Mouse (Mus musculus) CH12.LX (cell line): ENCODE data around the gene Daglb.

Experiments
- CTCF ChIP-seq, 2 experiments: IDR thresholded peaks in 1 of 2; conservative IDR thresholded peaks in 1 of 2; 2 replicates each; pipeline ENCODE4 v1.5.1; 2011 to 2012; ENCODE audit warnings: low read depth in 2 of 2, low read length in 2 of 2, improper control_type of control experiment in 1 of 2, inconsistent platforms in 1 of 2, mild to moderate bottlenecking in 1 of 2, moderate library complexity in 1 of 2
- E2F4 ChIP-seq: IDR thresholded peaks from 2 replicates; pipeline ENCODE4 v1.6.1; 2011; ENCODE audit warnings: low read depth, low read length, improper control_type of control experiment; ENCODE audit not compliant: insufficient replicate concordance
- GABPA ChIP-seq: IDR thresholded peaks from 2 replicates; pipeline ENCODE4 v1.6.1; 2012; ENCODE audit warnings: low read depth, low read length, improper control_type of control experiment, inconsistent platforms; ENCODE audit not compliant: insufficient replicate concordance
- NELFE ChIP-seq: IDR thresholded peaks from 2 replicates; pipeline ENCODE4 v1.6.1; 2011; ENCODE audit warnings: low read depth, low read length, improper control_type of control experiment
- ZKSCAN1 ChIP-seq: IDR thresholded peaks from 2 replicates; pipeline ENCODE4 v1.6.1; 2012; ENCODE audit warnings: low read depth, inconsistent platforms, low read length, improper control_type of control experiment, borderline replicate concordance

DNA sequence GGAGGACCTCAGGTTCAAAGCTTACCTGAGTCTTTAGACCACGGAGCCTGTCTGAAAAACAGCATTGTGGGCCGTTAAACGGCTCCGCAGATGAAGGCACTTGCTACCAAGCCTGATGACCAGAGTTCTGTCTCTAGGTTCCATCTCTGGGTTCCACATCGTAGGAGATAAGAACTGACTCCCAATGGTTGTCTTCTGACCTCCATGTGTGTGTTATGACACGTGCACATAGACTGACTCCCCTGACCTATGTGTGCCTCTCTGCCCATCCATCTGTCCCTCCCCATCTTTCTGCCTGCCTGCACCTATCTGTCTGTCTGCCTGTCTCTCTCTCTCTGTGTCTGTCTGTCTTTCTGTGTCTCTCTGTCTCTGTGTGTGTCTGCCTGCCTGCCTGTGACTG lies 3.5 kb downstream of the Daglb start:
- TF ChIP-seq CTCF (conservative IDR thresholded peaks at IDR 0.05 in 1 of 2, IDR thresholded peaks at IDR 0.05 in 1 of 2; ENCODE audit: low read depth in 2 of 2, low read length in 2 of 2) (no peak), NELFE (no peak), E2F4 (no peak), GABPA (no peak), ZKSCAN1 (no peak)
